Mouse (Mus musculus): ENCODE data around the gene Pitpnm3. TPM values are rescaled to one million over a fixed set of nuclear protein-coding genes. Genes with fewer than 3 reads are reported as not detected.

Pitpnm3 gene
- polyA plus RNA-seq, 1 experiment from 2014 or later, result 0.68 TPM

- H3K9me3 ChIP-seq (ENCODE audit: control insufficient read depth), result no peaks in the 10 kb centered on the region
- no peak overlapping the region for H3K9ac ChIP-seq (ENCODE audit: low read depth, low read length)
- no peak overlapping the region for H3K4me2 ChIP-seq (replicated peaks; ENCODE audit: low read depth)
- H3K4me3 ChIP-seq (ENCODE audit: low read depth, low read length), result no peak overlapping the region
- H3K27me3 ChIP-seq (replicated peaks; ENCODE audit: control insufficient read depth, insufficient read depth, low read length), result no peaks in the 10 kb centered on the region
- no peak overlapping the region for H3K27ac ChIP-seq (ENCODE audit: low read depth, low read length)
- H3K36me3 ChIP-seq (ENCODE audit: control insufficient read depth, insufficient read depth), result no peaks in the 10 kb centered on the region
- 59% methylated on average over 10 of the region's 10 CpGs for WGBS
- peak; percentile 53 for ATAC-seq
- TF ChIP-seq CTCF (IDR thresholded peaks at IDR 0.05; ENCODE audit: low read depth), result no peak
- 0 out of 2 replicates have a peak, but pooled peaks cover 3% of the 10 kb centered on the region for H3K4me1 ChIP-seq (replicated peaks; ENCODE audit: control insufficient read depth, insufficient read depth, low read length)
Measured at GRCm38 (mm10) chr11:72142889-72143288, 7.3 kb upstream of the Pitpnm3 start.

DNA sequence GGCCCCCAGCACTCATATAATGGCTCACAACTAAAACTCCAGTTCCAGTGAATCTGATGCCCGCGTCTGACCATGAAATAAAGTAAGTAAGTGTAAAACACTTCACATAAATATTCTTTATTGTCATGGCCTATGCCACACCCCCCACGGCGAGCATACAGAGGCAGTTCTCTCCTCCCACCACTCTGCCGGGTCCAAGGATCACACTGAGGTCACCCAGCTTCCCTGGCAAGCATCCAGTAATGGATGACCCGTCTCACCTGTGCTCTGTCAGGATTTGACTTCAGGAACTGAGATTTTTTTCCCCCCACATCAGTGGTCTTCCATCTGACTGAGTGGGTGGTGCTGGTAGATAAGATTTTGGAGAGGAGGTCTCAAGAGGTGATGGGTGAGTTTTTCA lies 4.6 kb upstream of the Pitpnm3 start:
- no peak overlapping the region for H3K27ac ChIP-seq (ENCODE audit: low read depth, low read length)
- ATAC-seq, result 0 out of 2 replicates have a peak, but pooled peaks have one; percentile 71

GRCm38 (mm10) chr11:72136231-72136982 lies 829 bp upstream of the Pitpnm3 start:
- TF ChIP-seq CTCF (IDR thresholded peaks at IDR 0.05; ENCODE audit: low read depth), result no peak
- ATAC-seq, result no peak
- H3K36me3 ChIP-seq (ENCODE audit: control insufficient read depth, insufficient read depth), result no peaks in the 10 kb centered on the region
- peak overlapping the region; percentile 65 for H3K4me3 ChIP-seq (ENCODE audit: low read depth, low read length)
- peaks cover 27% of the 10 kb centered on the region for H3K27me3 ChIP-seq (replicated peaks; ENCODE audit: control insufficient read depth, insufficient read depth, low read length)
- no peaks in the 10 kb centered on the region for H3K9me3 ChIP-seq (ENCODE audit: control insufficient read depth)
- peak overlapping the region; percentile 97 for H3K4me2 ChIP-seq (replicated peaks; ENCODE audit: low read depth)
- no peak overlapping the region for H3K27ac ChIP-seq (ENCODE audit: low read depth, low read length)
- 48% methylated on average over 11 of the region's 11 CpGs for WGBS
- no peaks in the 10 kb centered on the region for H3K4me1 ChIP-seq (replicated peaks; ENCODE audit: control insufficient read depth, insufficient read depth, low read length)
- no peak overlapping the region for H3K9ac ChIP-seq (ENCODE audit: low read depth, low read length)

More for the DNA sequence above, 4.6 kb upstream of the Pitpnm3 start:
- no peak for TF ChIP-seq CTCF (IDR thresholded peaks at IDR 0.05; ENCODE audit: low read depth)
- no peak overlapping the region for H3K4me3 ChIP-seq (ENCODE audit: low read depth, low read length)
- no peaks in the 10 kb centered on the region for H3K9me3 ChIP-seq (ENCODE audit: control insufficient read depth)
- H3K4me2 ChIP-seq (replicated peaks; ENCODE audit: low read depth), result no peak overlapping the region
- H3K36me3 ChIP-seq (ENCODE audit: control insufficient read depth, insufficient read depth), result no peaks in the 10 kb centered on the region
- H3K9ac ChIP-seq (ENCODE audit: low read depth, low read length), result no peak overlapping the region
- 26% methylated on average over 6 of the region's 6 CpGs for WGBS
- no peaks in the 10 kb centered on the region for H3K4me1 ChIP-seq (replicated peaks; ENCODE audit: control insufficient read depth, insufficient read depth, low read length)
- H3K27me3 ChIP-seq (replicated peaks; ENCODE audit: control insufficient read depth, insufficient read depth, low read length), result peaks cover 10% of the 10 kb centered on the region

DNA sequence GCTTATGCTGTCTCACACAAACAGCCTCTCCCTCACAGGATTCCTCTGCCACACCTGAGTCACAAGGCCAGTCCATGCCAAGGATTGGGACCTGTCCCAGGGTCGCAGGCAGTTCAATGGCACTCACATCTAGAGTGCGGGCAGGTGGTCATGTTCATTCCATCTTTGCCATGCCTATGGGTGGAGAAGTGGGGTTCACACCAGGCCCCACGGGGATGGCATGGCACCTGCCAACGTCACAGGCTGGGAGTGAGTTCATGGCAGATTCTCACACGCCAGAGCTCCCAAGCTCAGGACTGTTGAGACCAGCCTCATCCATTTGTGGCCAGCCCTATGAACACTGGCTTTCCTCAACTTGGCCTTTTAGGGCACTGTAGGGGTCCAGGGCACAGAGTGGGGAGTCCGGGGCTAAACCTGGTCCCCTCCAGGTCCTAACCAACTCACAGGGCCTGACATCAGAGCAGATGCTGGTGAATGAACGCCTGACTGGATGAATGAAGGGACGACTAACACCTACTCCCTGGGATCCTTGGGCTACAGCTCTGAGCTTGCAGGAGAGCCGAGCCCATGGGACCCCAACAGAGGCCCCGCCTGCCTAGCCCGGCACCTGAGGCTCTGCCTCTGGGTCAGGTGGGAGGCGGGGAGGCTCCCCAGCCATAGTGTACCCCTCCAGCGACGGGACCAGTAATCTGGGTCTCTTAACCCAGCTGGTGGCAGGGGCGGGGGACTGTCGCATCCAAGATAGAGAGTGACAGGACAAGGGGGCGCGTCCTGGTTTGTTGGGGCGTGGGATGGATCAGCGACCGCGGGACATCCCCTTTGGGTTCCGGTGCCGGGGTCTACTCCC lies 819 bp downstream of the Pitpnm3 start:
- WGBS, result 22% methylated on average over 23 of the region's 24 CpGs
- no peaks in the 10 kb centered on the region for H3K9me3 ChIP-seq (ENCODE audit: control insufficient read depth)
- peak overlapping the region; percentile 60; the same call in 1 of the 2 replicates for H3K9ac ChIP-seq (ENCODE audit: low read depth, low read length)
- peaks cover 27% of the 10 kb centered on the region for H3K27me3 ChIP-seq (replicated peaks; ENCODE audit: control insufficient read depth, insufficient read depth, low read length)
- no peak for ATAC-seq
- H3K4me1 ChIP-seq (replicated peaks; ENCODE audit: control insufficient read depth, insufficient read depth, low read length), result no peaks in the 10 kb centered on the region
- TF ChIP-seq CTCF (IDR thresholded peaks at IDR 0.05; ENCODE audit: low read depth), result no peak
- H3K36me3 ChIP-seq (ENCODE audit: control insufficient read depth, insufficient read depth), result no peaks in the 10 kb centered on the region
- peak overlapping the region; percentile 97 for H3K4me2 ChIP-seq (replicated peaks; ENCODE audit: low read depth)
- no peak overlapping the region for H3K27ac ChIP-seq (ENCODE audit: low read depth, low read length)
- H3K4me3 ChIP-seq (ENCODE audit: low read depth, low read length), result peak overlapping the region; percentile 65

DNA sequence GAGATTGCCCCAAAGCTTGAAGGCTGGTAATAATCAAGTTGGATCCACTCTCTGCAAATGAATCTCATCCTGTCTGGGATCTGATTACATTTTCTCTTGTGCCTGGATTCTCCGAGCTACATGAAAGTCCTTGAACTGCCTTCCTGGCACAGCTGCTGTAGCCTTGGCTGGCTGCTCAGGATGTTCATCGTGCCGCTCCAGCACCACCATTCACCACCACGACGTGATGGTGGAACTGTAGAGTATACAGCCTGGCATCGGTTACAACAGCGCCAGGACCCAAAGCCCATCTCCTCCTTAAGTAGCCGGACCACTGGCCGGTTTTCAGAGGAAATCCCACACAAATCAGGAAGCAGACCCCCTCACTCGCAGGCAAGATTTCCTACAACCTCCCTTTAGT lies 2.5 kb downstream of the Pitpnm3 start:
- Histone ChIP-seq H3K36me3 (ENCODE audit: control insufficient read depth, insufficient read depth) (no peaks in the 10 kb centered on the region), H3K27me3 (replicated peaks; ENCODE audit: control insufficient read depth, insufficient read depth, low read length) (peaks cover 27% of the 10 kb centered on the region), H3K4me1 (replicated peaks; ENCODE audit: control insufficient read depth, insufficient read depth, low read length) (no peaks in the 10 kb centered on the region), H3K9ac (ENCODE audit: low read depth, low read length) (no peak overlapping the region), H3K4me3 (ENCODE audit: low read depth, low read length) (no peak overlapping the region), H3K27ac (ENCODE audit: low read depth, low read length) (no peak overlapping the region), H3K9me3 (ENCODE audit: control insufficient read depth) (no peaks in the 10 kb centered on the region), H3K4me2 (replicated peaks; ENCODE audit: low read depth) (no peak overlapping the region)
- no peak for TF ChIP-seq CTCF (IDR thresholded peaks at IDR 0.05; ENCODE audit: low read depth)
- ATAC-seq, result no peak
- 69% methylated on average over 10 of the region's 10 CpGs for WGBS

DNA sequence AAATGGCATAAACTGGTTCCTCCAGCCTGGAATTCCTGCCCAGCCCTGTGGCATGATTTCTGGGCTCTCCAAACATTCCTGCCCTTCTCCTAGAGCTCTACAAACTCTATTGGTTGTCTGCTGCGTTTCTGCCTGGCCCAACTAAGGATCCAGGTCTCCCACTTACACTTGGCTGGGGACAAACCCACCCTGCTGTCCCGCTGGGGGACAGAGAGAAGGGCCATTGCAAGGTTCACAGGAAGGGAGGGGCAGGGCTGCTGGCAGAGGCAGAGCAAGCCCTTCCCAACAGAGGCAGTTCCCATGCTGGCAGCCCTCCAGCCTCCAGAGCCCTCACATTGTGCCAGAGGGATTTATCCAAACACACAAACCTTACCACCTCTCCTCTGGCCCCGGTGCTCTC lies 3.3 kb downstream of the Pitpnm3 start:
- Histone ChIP-seq H3K4me2 (replicated peaks; ENCODE audit: low read depth) (no peak overlapping the region), H3K9ac (ENCODE audit: low read depth, low read length) (no peak overlapping the region), H3K4me3 (ENCODE audit: low read depth, low read length) (no peak overlapping the region), H3K27ac (ENCODE audit: low read depth, low read length) (no peak overlapping the region), H3K9me3 (ENCODE audit: control insufficient read depth) (no peaks in the 10 kb centered on the region), H3K4me1 (replicated peaks; ENCODE audit: control insufficient read depth, insufficient read depth, low read length) (no peaks in the 10 kb centered on the region), H3K27me3 (replicated peaks; ENCODE audit: control insufficient read depth, insufficient read depth, low read length) (peaks cover 27% of the 10 kb centered on the region), H3K36me3 (ENCODE audit: control insufficient read depth, insufficient read depth) (no peaks in the 10 kb centered on the region)
- no peak for TF ChIP-seq CTCF (IDR thresholded peaks at IDR 0.05; ENCODE audit: low read depth)
- no peak for ATAC-seq
- WGBS, result 13% methylated on average over 3 of the region's 3 CpGs
